Mouse (Mus musculus) heart, adult 9 months (tissue): Measurements from ENCODE around the gene Hnrnpab.
A peak's percentile ranks its signal among the peaks of the same experiment; 100 is the strongest.

Experiments
- DNase-seq, 2 experiments: peaks; one replicate each; pipeline ENCODE4 v3.0.0; 2022; ENCODE audit warnings: low spot score in 2 of 2

Hnrnpab gene

GRCm38 (mm10) chr11:51606447-51607095 lies at the start of gene Hnrnpab:
Gene Hnrnpab, minus strand, starts transcription at chr11:51606847.
- peak; percentile 98 to 99 for DNase-seq

GRCm38 (mm10) chr11:51654891-51655290 lies 48.2 kb upstream of the Hnrnpab start:
- no peak for DNase-seq

GRCm38 (mm10) chr11:51653736-51654135 lies 47.1 kb upstream of the Hnrnpab start:
- no peak for DNase-seq

- DNase-seq: no peak
Observed at GRCm38 (mm10) chr11:51652889-51653418, 46.3 kb upstream of the Hnrnpab start.

- peak; percentile 76 to 77 for DNase-seq
Observed at GRCm38 (mm10) chr11:51650691-51651515, 44.3 kb upstream of the Hnrnpab start, which contains the start of the genes N4bp3 and D930048N14Rik. Gene N4bp3, minus strand, starts transcription at chr11:51650842. Gene D930048N14Rik, plus strand, starts transcription at chr11:51650954.

GRCm38 (mm10) chr11:51650261-51650660 lies 43.6 kb upstream of the Hnrnpab start:
- no peak for DNase-seq

- DNase-seq: no peak
Observed at GRCm38 (mm10) chr11:51649889-51650199, 43.2 kb upstream of the Hnrnpab start.

GRCm38 (mm10) chr11:51649111-51649888 lies 42.7 kb upstream of the Hnrnpab start:
- DNase-seq: no peak

GRCm38 (mm10) chr11:51648566-51648965 lies 41.9 kb upstream of the Hnrnpab start:
- no peak for DNase-seq

- peak; percentile 62 to 84 for DNase-seq
Observed at GRCm38 (mm10) chr11:51646751-51647667, 40.4 kb upstream of the Hnrnpab start.

- DNase-seq: no peak
Observed at GRCm38 (mm10) chr11:51646245-51646644, 39.6 kb upstream of the Hnrnpab start.

GRCm38 (mm10) chr11:51645293-51645692 lies 38.6 kb upstream of the Hnrnpab start:
- DNase-seq: no peak

- no peak for DNase-seq
Observed at GRCm38 (mm10) chr11:51644217-51644616, 37.6 kb upstream of the Hnrnpab start.

- DNase-seq: no peak
Observed at GRCm38 (mm10) chr11:51643761-51644160, 37.1 kb upstream of the Hnrnpab start.

- DNase-seq: no peak
Observed at GRCm38 (mm10) chr11:51643202-51643601, 36.6 kb upstream of the Hnrnpab start.

GRCm38 (mm10) chr11:51640748-51641147 lies 34.1 kb upstream of the Hnrnpab start:
- DNase-seq: no peak

- DNase-seq: no peak
Observed at GRCm38 (mm10) chr11:51638497-51638896, 31.9 kb upstream of the Hnrnpab start.

- DNase-seq: peak; percentile 44 to 63
Observed at GRCm38 (mm10) chr11:51637971-51638414, 31.3 kb upstream of the Hnrnpab start.

GRCm38 (mm10) chr11:51636323-51636684 lies 29.7 kb upstream of the Hnrnpab start:
- DNase-seq: peak in 1 of 2 experiments; percentile 49

GRCm38 (mm10) chr11:51635525-51636322 lies 29.1 kb upstream of the Hnrnpab start, which contains the start of gene Rmnd5b:
Gene Rmnd5b, minus strand, starts transcription at chr11:51635896.
- peak; percentile 89 to 90 for DNase-seq
